Mouse (Mus musculus) T-helper 17 cell (primary cell): ENCODE measurements around the gene Kidins220.

Experiments
- in situ Hi-C, 2 experiments: fragments of 300-600 bp; cut with MboI, MseI; formaldehyde crosslinking; loops; 1 replicate in 1 of 2; 2 replicates in 1 of 2; pipeline ENCODE4 v1.15.1; 2025; ENCODE audit warnings: high pct_unique_total_duplicates in 2 of 2

Gene Kidins220

DNA sequence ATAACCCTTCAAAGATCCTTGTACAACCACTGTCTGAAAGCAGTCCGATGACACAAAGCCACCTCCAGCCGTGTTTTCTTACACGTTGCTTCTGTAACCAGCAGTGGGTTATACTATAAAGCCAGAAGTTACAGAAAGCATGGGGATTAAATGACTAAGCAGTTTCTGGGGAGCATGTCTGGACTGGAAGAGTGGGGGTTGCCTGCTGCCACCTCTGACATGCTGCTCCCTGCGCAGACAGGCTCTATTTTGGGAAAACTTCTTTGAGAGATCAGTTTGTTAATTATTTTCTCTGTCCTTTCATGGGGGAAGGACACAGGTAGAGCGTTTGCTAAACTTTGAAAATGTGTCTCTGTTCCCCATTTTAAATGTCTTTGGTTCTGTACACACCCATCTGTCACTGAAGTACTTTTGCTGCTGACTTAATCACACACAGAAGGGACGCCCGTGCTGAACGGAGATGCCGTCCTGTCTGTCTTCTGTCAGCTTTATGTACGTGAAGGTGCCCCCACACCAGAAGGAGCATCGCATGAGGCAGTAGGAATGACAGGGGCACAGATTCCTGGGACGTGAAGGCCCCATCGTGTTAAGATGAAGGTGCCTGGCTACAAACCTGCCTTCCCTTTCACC lies 11.2 kb upstream of the Kidins220 start:
- in situ Hi-C loops, result no loop called here

DNA sequence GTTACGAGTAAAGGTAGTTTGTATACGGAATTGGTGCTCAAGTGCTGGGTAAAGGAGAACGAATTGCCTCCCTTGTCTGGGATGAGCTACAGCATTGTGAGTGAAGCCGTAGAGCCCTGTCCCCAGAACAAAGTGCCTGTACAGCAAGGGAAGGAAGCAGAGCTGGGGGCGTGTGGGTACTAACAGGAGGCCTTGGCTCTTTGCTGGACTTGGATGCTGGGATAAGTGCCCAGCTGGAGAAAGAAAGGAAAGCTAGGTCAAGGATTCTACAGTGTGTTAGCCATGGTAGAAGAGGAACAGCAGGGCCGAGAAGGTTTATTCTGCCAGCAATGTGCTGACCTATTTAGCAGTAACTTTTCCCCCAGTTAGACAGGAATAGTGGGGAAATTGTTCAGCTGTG lies 9.3 kb upstream of the Kidins220 start:
- in situ Hi-C loops, result no loop called here

DNA sequence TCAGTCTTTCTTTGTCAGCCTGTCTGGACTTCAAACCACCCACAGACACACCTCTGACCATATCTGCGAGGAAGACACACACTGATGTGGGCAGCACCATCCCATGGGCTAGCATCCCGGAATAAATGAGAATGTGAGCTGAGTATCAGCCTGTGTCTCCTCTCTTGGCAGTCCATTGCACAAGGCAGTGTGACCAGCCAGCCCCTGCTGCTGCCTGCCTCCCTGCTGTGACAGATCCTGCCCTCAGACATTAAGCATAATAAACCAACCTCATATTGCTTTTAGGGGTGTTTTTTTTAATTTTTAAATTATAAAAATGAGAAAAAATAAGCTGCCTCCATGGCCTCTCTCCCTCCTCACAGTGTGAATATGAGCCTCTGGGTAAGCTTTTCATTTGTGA lies 8.7 kb upstream of the Kidins220 start:
- in situ Hi-C loops, result no loop called here

DNA sequence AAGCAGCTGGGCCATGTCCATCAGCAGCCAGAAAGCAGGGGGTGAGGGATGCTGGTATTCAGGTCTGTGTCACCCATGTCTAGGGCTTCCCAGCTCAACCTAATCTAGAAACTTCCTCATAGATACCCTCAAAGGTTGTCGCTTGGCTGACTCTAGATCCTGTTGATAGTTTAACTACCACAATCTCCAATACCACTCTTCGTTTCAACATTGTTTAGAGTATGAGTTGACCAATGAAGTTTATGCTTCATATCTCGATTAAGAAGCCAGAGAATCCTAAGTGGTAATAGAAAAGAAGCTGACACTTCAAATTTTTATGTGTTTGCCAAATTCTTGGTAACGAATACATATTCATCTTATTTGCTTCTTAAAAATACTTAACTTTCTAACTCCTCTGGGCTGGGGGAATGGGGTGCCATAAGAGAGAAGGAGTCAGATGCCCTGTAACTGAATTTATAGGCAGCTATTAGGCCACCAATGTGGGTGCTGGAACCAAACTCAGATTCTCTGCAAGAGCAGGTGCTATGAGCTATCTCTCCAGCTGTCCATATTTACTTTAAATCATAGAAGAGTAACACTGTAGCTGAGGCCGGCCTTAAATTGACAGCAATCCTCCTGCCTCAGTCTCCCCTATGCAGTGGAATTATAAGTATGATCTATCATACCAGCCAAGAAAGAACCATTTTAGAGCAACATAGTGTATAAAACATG lies 3.1 kb upstream of the Kidins220 start:
- in situ Hi-C loops, result no loop called here

DNA sequence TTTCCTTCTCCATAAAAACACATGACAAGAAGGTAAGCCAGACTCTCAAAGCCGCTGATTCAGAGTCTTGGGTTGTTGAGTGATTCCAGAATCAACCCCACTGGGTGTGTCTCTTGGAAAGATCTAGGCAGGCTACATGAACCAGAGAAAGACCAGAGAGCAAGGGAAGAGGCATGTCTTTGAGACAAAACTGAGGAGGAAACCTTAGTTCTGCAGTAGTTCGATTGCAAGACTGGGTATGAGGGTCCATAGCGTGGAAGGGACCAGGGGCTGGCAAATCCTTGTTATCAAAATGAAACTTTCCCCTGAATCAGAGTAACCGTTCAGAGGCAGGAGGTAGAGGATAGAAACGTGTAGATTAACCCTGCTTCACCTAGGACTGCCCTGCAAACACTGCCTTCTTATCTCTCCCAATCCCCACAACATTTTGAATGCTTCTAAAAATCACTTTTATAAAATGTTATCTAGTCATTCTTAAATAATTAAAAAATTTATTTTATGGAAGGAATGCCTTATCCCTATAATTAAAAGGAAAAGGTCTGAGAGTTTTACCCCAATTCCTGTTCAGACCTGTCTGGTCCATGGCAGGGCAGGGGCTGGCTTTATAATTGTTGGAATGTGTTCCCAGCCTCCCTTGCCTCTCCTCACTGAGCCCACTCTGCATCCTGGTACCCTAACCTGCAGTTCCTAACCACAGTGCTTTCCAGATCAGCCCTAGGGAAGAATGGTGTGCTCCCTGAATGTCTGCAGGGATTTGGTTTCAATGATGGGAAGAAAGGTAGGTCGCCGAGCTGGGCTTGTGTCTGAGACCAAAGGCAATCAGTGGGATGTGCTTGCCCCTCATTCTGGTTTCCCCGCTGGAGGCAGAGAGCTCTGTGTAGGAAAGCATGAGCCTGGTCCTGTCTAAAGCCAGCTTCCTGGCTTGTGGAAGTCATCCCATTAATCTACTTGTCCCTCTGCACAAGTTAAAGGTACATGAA lies 2.1 kb upstream of the Kidins220 start:
- in situ Hi-C loops, result no loop called here

DNA sequence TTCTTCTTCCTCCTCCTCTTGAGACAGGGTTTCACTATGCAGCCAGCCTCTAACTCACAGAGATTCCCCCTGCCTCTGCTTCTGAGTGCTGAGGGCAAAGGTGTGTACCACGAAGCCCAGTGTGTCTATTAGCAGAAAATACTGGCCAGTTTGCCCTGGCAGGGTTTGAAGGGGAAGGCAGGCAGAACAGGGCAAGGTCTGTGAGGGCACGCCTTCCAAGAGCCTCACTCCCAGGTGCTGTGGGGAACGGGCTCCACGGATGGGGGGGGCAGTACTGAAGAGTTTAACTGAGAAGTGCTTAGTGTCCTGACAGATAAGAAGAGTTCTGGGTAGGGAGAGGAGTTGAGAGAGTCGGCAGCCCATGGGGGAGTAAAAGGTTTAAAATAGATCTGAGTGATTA lies 1.1 kb upstream of the Kidins220 start:
- in situ Hi-C loops, result no loop called here

DNA sequence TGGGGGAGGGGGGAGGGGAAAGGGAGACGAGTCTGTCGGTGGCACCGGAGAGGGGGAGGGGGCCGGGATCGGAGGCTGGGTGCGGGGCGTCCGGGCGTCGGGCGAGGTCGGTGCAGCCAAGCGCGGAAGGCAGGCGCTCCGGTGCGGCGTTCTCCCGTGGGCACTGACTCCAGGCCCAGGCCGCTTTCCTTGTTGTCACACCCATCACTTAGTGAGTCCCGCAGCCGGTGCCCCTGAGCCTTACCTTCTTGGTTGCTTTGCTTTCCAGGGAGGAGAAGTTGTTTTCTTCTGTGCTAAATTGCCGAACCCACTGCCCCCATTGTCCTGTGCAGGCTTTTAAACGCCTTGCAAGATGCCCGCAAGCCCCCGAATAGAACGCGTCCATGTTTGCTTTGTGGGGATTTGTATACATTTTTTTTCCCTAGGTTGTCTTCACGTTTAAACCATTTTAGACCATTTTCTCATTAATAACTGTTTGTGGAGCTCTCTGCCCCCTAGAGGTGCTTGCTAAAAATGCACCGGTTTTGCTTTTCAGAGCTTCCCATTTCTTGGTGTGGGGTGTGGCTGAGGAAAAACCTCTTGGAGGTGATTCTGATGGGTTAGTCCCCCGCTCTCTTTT lies 499 bp downstream of the Kidins220 start:
- in situ Hi-C loops, result no loop called here

DNA sequence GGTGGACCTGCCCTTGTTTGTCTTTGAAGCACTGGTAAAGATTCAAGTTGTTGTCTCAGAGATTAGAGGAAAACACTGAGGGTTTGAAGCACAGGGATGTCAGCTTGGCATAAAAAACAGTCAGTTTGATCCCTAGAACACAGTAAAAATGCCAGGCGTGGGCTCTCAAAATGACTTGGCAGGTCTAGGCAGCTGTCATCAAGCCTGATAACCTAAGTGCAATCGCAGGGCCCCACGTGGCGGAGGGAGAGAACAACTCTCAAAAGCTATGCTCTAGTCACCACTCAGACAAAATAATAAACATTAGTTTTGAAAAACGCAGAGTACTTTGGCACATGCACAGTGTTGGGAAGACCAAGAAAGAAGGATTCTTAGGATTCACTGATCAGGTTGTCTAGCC lies 10.5 kb downstream of the Kidins220 start:
- in situ Hi-C loops, result no loop called here

DNA sequence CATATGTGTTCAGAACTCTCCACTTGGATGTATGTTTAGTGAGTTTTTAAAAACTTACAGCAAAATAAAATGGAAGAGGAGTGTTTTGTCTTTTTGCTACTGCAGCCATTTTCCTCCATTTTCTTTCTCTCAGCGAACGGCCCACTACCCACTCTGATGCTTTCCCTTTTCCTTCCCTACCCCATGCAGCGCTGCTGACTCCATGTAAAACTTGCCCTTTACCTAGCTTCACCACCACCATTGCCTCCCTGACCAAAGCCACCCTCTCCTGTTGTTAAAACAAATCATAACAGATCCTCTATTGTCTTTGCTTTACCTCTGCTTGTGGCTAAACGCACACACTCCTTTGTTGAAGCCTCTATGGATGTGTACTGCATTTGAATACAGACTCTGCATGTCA lies 20.6 kb downstream of the Kidins220 start:
- in situ Hi-C loops, result no loop called here

DNA sequence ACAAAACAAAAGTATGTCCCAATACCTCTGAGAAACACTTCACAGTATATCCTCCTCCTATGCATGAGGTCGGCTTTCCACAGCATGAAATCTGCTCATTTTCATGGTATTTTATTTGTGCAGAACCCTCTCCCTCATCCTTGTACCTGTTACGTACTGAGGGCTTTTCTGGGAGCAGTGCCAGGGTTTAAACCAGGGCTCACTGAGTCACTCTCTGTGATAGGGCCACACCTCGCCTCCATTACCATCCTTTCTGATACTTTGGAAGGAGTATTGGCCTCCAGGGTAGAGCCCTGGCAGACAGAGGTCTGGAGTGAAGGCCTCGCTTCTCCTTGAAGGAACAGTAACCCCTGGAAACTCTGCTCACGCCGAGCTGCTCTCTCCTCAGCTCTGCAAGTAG lies 30.6 kb downstream of the Kidins220 start:
- in situ Hi-C loops, result no loop called here

DNA sequence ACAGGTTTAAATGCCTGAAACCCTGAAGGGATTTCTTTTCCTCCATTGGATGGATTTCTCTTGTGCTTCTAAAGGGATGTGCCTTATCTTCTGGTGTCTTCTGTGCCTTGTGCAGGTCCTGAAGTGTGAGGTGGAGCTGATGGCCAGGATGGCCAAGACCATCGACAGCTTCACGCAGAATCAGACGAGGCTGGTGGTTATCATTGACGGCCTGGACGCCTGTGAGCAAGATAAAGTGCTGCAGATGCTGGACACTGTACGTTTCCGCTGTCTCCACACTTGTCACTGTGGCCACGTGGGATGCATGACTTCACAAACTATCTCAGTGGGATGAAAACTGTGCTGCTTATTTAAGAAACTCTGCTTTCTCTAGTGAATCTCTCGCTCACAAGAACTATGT lies 35.2 kb downstream of the Kidins220 start:
- in situ Hi-C loops, result no loop called here

DNA sequence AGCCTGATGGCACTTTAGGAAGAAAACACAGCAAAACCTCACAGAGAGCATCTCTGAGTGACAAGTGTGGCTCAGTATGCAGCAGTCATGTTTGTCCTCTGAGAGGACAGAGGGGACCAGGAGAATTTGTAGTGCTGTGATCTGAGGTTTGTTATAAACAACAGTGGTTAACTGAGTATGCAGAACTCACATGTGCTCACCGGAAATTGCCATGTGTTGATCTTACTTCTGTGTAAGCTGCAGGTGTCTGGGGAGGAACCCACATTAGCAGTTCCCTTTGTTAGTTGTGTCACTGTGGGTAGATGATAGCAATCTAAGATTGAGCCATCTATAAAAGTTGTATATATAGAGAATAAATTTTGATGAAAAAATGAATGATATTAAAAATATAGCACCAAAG lies 35.7 kb downstream of the Kidins220 start:
- in situ Hi-C loops, result no loop called here

DNA sequence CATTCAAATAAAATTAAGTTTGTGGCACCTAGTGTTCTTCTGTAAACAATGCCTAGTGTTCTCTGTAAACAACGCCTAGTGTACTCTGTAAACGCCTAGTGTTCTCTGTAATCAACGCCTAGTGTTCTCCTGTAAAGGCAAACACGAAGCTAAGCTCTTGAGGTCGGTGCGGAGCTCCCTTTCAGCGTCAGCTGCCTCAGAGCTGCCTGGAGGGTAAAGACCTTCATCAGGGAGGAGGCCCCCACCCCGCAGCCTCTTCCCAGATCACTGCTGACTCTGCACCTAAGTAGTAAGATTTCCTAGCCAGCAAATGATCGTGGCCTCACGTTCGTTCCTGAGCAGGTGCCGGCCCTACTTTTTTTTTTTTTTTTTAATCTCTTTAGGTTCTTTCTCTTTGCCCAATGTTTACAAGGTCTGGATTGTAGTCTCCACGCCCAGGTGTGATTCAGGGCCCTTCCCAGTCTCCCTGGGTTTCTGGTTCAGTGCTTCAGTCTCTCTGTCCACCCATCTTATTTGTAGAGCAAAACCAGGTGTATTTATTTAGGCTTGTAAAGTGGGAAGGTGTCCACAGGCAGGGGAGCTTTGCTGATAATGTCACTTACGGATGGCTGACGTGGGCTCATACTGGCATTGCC lies 37.1 kb downstream of the Kidins220 start:
- in situ Hi-C loops, result no loop called here

DNA sequence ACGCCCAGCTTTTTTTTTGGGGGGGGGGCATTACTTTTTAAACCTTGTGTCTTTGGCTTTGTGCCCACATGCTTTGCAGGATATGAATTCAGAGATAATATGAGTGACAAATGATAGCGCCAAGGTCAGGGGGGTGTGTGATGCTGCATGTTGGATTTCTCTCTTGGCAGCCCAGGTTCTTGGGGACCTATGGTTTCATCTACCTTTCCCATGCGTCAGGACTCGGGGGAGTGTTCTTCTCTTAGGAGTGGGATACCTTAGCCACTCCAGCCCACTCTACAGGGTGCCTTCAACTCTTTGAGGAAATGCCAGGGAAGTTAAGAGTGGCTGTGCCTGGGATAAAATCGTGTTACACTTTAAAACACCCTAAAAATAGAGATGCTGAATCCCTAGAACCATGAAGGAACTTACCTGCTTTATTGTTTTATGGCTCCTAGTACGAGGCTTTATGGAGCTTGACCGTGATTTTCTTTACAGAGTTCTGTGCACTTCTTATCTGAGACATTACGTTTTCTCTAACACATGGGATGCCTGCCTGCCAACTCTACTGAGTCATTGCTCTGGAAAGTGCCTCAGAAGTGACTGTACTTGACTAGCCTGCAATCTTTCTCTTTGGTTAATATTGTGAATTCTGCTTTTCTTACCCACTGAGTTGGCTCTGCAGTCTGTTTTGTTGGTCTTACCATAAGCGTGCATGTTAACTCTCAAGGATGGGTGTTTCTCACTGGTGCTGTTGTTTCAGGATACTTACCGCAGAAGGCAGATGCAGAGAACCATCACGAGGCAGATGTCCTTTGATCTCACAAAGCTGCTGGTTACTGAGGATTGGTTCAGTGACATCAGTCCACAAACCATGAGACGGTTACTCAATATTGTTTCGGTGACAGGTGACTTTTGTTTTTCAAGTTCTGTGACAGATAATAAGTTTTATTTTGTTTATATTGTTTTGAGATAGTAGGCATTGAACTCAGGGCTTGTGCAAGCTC lies 38.1 kb downstream of the Kidins220 start:
- in situ Hi-C loops, result no loop called here

DNA sequence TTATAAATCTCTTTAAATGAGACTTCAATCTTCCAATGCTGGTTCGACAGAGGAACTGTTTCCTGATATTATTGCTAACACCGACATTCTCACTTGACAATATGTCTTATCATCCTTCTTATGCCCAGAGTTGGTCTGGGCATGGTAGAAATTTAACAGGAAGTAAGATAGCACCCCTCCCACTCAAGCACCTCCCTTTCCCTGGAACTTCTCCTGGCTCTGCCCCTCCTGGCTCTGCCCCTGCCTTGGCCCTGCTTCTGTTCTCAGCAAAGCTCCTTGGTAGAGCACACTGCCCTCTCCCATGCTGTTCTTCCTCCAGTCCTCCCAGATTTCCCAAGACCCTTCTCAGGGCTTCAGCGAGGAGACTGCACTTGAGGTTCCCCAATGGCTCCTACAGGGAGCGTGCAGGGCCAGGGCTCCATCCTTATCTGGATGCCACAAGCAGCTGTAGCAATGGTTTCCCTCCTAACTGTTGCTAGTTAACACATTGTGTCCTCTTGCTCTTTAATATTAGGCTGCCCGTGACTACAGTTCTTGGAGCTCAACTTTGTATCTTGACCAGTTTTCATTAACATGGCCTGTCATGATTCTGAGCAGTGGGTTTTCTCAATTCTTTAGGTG lies 39.7 kb downstream of the Kidins220 start:
- in situ Hi-C loops, result no loop called here

DNA sequence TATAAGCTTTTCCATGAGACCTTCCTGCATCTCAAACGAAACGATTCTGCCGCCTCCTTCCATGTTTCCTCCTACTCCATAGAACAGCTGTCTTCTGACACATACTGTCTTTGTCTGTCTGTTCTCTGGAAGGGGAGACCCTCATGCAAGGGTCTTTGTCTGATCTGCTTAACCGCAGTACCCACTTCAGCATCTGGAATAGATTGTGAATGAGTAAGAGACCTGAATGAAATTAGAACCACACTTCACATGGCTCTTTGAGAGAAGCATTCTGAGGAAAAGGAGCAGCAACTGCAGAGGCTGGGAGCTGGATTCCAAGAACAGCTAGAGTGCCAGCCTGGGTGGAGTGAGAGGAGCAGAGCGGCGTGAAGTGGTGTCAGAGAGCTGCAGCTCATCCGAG lies 40.2 kb downstream of the Kidins220 start:
- in situ Hi-C loops, result no loop called here

DNA sequence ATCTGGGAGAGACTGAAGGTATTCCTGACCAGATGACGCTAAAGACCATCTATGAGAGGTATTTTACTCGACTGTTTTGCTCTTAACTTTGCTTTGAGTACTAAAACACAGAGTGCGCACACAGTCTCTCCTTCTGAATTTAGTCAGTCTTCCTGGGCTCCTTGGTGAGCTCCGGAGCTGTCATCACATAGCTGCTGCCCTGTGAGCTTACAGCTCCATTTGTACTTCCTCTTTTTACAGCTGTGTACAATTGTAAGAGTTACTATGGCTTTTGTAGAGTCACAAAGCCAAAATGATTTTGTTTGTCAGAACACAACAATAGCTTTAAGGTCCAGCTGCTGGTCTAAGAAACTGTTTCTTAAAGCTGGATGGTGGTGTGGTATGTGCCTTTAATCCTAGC lies 42.3 kb downstream of the Kidins220 start:
- in situ Hi-C loops, result no loop called here

DNA sequence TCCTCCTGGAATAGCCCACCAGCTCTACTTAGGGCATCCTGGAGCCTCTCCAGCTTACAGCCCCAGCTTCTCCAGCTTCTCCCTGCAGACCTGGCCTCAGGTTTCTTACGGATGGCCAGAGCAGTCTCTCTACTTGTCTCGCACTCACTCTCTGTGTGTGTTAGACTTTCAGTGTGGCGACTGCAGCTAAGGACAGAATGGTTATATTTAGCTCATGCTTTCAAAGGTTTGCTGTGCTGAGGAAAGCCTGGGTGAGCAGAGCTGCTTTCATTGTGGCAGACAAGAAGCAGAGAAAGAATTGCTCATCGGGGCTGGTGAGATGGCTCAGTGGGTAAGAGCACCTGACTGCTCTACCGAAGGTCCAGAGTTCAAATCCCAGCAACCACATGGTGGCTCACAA lies 46.3 kb downstream of the Kidins220 start:
- in situ Hi-C loops, result no loop called here

DNA sequence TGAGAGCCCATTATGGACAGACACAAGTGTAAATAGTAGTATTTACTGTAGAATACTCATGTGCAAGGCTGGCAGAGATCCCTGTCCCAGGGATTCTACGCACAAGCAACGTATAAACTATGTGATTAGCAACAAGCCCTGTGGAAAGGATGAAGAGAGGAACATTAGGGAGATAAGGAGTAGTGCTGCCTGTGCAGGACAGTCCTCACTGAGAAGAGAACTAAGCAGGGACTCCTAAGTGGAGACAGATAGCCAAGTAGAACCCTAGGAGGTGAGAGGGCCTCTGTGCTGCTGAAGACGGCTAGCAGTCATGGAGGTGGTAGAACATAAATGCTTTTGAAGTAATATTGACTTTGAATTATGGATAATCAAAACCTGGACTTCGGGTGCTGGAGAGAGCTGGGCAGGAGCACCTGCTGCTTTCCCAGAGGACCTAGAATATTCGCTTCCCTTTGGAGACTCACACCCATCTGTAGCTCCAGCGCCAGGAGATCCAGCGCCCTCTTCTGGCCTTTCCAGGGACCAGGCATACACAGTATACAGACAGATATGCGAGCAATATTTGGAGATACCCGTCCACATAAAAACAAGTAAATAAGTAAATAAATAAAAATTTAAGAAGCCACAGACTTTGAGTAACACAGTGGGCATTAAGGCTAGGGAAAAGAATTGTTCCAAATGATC lies 50.3 kb downstream of the Kidins220 start:
- in situ Hi-C loops, result no loop called here
